Mouse (Mus musculus) kidney, postnatal 0 days (tissue): ENCODE measurements around the gene Enpep. TPM values are rescaled to one million over a fixed set of nuclear protein-coding genes. Genes with fewer than 3 reads are reported as not detected.

Experiments used
- ATAC-seq: fragments of 200-750 bp; cut with Nextera tagmentation; replicated peaks from 2 replicates; pipeline ENCODE4 v1.8.0; 2017; ENCODE audit warnings: low read depth, moderate number of reproducible peaks, moderate TSS enrichment, moderate library complexity; ENCODE audit not compliant: low FRiP score
- DNase-seq: peaks from one replicate; pipeline ENCODE4 v3.0.0-alpha.2; 2016; ENCODE audit warnings: low spot score
- H3K27ac ChIP-seq: fragments of 300-500 bp; sonication (generic); 2 replicates; pipeline ENCODE4 v1.5.1; 2014; ENCODE audit warnings: mild to moderate bottlenecking
- H3K27me3 ChIP-seq: fragments of 300-500 bp; sonication (generic); 2 replicates; pipeline ENCODE4 v1.6.1; 2014; ENCODE audit warnings: low read length, mixed read lengths; ENCODE audit not compliant: insufficient read depth
- H3K36me3 ChIP-seq: fragments of 300-500 bp; sonication (generic); 2 replicates; pipeline ENCODE4 v1.6.1; 2014; ENCODE audit warnings: low read length, mixed read lengths; ENCODE audit not compliant: insufficient read depth
- H3K4me1 ChIP-seq: fragments of 300-500 bp; sonication (generic); replicated peaks from 2 replicates; pipeline ENCODE4 v1.6.1; 2014; ENCODE audit warnings: antibody characterized with exemption, low read length, mixed read lengths; ENCODE audit not compliant: insufficient read depth
- H3K4me2 ChIP-seq: fragments of 300-500 bp; sonication (generic); 2 replicates; pipeline ENCODE4 v1.6.1; 2014; ENCODE audit warnings: mild to moderate bottlenecking, low read length, moderate library complexity, mixed read lengths
- H3K4me3 ChIP-seq: fragments of 300-500 bp; sonication (generic); replicated peaks from 2 replicates; pipeline ENCODE4 v1.5.1; 2014; ENCODE audit warnings: low read depth, low read length
- H3K9ac ChIP-seq: fragments of 300-500 bp; sonication (generic); 2 replicates; pipeline ENCODE4 v1.6.1; 2014; ENCODE audit warnings: low read depth, low read length
- H3K9me3 ChIP-seq: fragments of 300-500 bp; sonication (generic); replicated peaks from 2 replicates; pipeline ENCODE4 v1.6.1; 2016; ENCODE audit warnings: low read length, inconsistent platforms, mixed read lengths
- CTCF ChIP-seq: IDR thresholded peaks from 2 replicates; pipeline ENCODE4 v1.5.1; 2016; ENCODE audit warnings: antibody characterized with exemption, low read depth, mild to moderate bottlenecking, moderate library complexity
- WGBS: fragments of 180-500 bp; shearing (Covaris S2); extraction: QIAGEN DNeasy Blood & Tissue Kit; methylation state at CpG from one replicate; pipeline ENCODE4 v1.1.7; 2014; 5-methylcytosine and 5-hydroxymethylcytosine counted together
- polyA plus RNA-seq: library from polyadenylated mRNA; unstranded; fragments of >200 nt; fragmentation: Nextera tagmentation; extraction: Ambion mirVana; gene quantifications from 2 replicates; pipeline ENCODE4 v1.2.1, GENCODE M21; 2015

Enpep gene
- polyA plus RNA-seq, 1 experiment from 2014 or later, result 108 TPM

DNA sequence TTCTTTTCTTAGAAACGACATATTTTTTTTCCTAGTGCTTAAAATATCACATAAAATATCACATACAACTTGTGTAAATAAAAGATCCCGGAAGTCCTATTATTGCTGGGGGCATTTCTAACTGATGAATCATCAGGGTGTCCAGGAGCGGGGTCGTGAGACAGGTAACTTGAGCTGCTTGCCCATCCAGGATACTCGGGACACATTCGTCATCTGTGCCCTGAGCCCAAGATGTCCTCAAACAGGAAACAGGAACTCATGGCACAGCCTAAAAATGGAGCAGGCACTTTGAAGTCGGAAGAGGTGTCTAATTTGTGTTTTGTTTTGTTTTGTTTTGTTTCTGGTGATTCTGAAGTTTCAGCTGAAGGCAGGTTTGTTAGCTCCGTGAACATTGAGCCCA, 43.0 kb downstream of the Enpep start:
- TF ChIP-seq CTCF, result no peak
- ATAC-seq, result no peak
- WGBS, result 39% methylated on average over 8 of the region's 8 CpGs
- Histone ChIP-seq H3K4me3 (no peak overlapping the region), H3K9ac (no peak overlapping the region), H3K36me3 (peaks cover 2% of the 10 kb centered on the region; the same call in 1 of the 2 replicates), H3K4me2 (no peak overlapping the region), H3K4me1 (no peaks in the 10 kb centered on the region), H3K27ac (no peak overlapping the region), H3K27me3 (no peaks in the 10 kb centered on the region), H3K9me3 (no peaks in the 10 kb centered on the region)
- no peak for DNase-seq

DNA sequence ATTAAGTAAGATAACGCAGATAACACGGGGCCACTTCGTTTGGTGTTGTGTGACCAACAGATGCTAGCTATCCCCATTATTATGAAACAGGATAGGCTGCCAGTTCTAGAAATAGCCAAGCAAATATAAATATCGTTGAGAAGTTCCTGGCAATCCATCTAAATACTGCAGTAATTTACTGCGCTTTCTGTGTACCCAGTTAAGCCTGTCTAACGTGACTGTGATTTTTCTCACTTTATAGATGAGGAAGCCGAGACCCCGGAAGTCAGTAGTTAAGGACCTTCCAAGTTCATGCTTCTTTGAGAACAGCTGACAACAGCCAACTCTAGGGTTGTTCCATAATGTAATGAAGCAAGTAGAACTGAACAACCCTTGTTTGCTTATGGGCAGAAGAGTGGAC, 45.4 kb downstream of the Enpep start:
- Histone ChIP-seq H3K9me3 (no peaks in the 10 kb centered on the region), H3K9ac (no peak overlapping the region), H3K27me3 (no peaks in the 10 kb centered on the region), H3K4me1 (no peaks in the 10 kb centered on the region), H3K36me3 (peaks cover 5% of the 10 kb centered on the region; the same call in 1 of the 2 replicates), H3K4me3 (no peak overlapping the region), H3K4me2 (no peak overlapping the region), H3K27ac (no peak overlapping the region)
- 52% methylated on average over 8 of the region's 8 CpGs for WGBS
- peak; percentile 72 for DNase-seq
- no peak for ATAC-seq
- no peak for TF ChIP-seq CTCF

- Histone ChIP-seq H3K36me3 (peaks cover 5% of the 10 kb centered on the region; the same call in 1 of the 2 replicates), H3K9ac (no peak overlapping the region), H3K27me3 (no peaks in the 10 kb centered on the region), H3K4me2 (no peak overlapping the region), H3K4me1 (no peaks in the 10 kb centered on the region), H3K9me3 (no peaks in the 10 kb centered on the region), H3K4me3 (no peak overlapping the region), H3K27ac (no peak overlapping the region)
- DNase-seq, result no peak
- WGBS, result 52% methylated on average over 7 of the region's 7 CpGs
- ATAC-seq, result no peak
- TF ChIP-seq CTCF, result no peak
Observed at GRCm38 (mm10) chr3:129286426-129286825, 46.1 kb downstream of the Enpep start.

- H3K27ac ChIP-seq, result no peak overlapping the region
- H3K9ac ChIP-seq, result no peak overlapping the region
Observed at GRCm38 (mm10) chr3:129284326-129284725, 48.2 kb downstream of the Enpep start.

GRCm38 (mm10) chr3:129279441-129279840, 53.1 kb downstream of the Enpep start:
- H3K27me3 ChIP-seq, result no peaks in the 10 kb centered on the region
- H3K4me1 ChIP-seq, result no peaks in the 10 kb centered on the region
- ATAC-seq (no peak), DNase-seq (no peak)
- no peak overlapping the region for H3K27ac ChIP-seq
- peaks cover 2% of the 10 kb centered on the region for H3K36me3 ChIP-seq
- no peak for TF ChIP-seq CTCF
- WGBS, result 87% methylated on average over 8 of the region's 8 CpGs
- H3K9me3 ChIP-seq, result no peaks in the 10 kb centered on the region
- H3K4me3 ChIP-seq, result no peak overlapping the region
- no peak overlapping the region for H3K4me2 ChIP-seq
- H3K9ac ChIP-seq, result no peak overlapping the region

More at GRCm38 (mm10) chr3:129284326-129284725, 48.2 kb downstream of the Enpep start:
- peaks cover 5% of the 10 kb centered on the region for H3K36me3 ChIP-seq
- no peak overlapping the region for H3K4me2 ChIP-seq
- no peak overlapping the region for H3K4me3 ChIP-seq
- 77% methylated on average over 5 of the region's 5 CpGs for WGBS
- H3K4me1 ChIP-seq, result no peaks in the 10 kb centered on the region
- ATAC-seq, result no peak
- TF ChIP-seq CTCF, result no peak
- no peak for DNase-seq
- no peaks in the 10 kb centered on the region for H3K9me3 ChIP-seq
- H3K27me3 ChIP-seq, result no peaks in the 10 kb centered on the region

DNA sequence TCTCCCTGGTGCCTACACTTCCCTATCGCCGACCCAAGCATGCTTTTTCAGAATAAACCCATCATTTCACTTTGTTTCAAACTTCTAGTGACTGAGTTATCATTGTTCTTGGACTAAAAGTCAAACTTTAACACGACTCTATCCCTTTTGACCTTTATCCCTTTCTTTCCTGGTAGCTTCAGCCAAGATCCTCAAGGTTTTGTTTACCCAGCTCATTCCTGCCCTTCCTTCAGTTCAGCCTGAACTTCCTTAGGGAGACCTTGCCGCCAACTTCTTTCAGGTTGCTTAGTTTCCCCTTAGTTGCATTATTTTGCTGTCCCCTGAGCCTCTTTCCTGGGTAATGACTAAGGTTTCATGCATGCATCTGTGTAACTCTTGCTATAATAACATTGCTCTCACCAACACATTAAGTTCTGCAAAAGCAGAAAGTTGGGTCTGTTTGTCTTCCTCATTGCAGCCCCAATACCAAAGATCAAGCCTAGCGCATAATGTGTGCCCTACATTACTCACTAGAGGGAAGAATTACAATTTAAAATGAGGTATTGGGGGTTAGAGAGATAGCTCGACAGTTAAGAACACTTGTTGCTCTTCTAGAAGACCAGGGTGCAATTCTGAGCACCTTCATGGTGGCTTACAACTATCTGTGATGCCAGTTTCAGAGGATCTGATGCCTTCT, 59.2 kb downstream of the Enpep start:
- DNase-seq (peak; percentile 35), ATAC-seq (0 out of 2 replicates have a peak, but pooled peaks have one; percentile 25)
- H3K9ac ChIP-seq, result no peak overlapping the region
- WGBS, result 63% methylated on average over 6 of the region's 6 CpGs
- H3K9me3 ChIP-seq, result no peaks in the 10 kb centered on the region
- no peak overlapping the region for H3K4me2 ChIP-seq
- no peaks in the 10 kb centered on the region for H3K4me1 ChIP-seq
- no peak overlapping the region for H3K27ac ChIP-seq
- H3K36me3 ChIP-seq, result 0 out of 2 replicates have a peak, but pooled peaks cover 3% of the 10 kb centered on the region
- no peak for TF ChIP-seq CTCF
- H3K4me3 ChIP-seq, result no peak overlapping the region
- no peaks in the 10 kb centered on the region for H3K27me3 ChIP-seq
